Mouse (Mus musculus): ENCODE results near the gene Gal3st2c. TPM values are rescaled to one million over a fixed set of nuclear protein-coding genes. Genes with fewer than 3 reads are reported as not detected.
"Not testable (repeated sequence)": the region's sequence is repeated elsewhere in the genome, so short reads cannot be mapped to it uniquely, and the experiment has no call there.

Gal3st2c gene
- total and polyA plus RNA-seq, 3 experiments: not detected

GRCm38 (mm10) chr1:93988786-93989185, 1.5 kb upstream of the Gal3st2c start:
- no peak for DNase-seq (ENCODE audit: extremely low read depth)
- Histone ChIP-seq H3K27me3 (replicated peaks) (no peaks in the 10 kb centered on the region), H3K9me3 (replicated peaks; ENCODE audit: low read length) (no peaks in the 10 kb centered on the region), H3K27ac (ENCODE audit: insufficient read depth, low read depth) (no peak overlapping the region), H3K4me1 (ENCODE audit: control insufficient read depth in 1 of 2, insufficient read depth in 2 of 2) (peaks cover 0 to 8% of the 10 kb centered on the region in 2 experiments; a peak in 2 of 4 replicates), H3K79me2 (replicated peaks; ENCODE audit: control insufficient read depth, extremely low read depth, insufficient read depth, poor library complexity, severe bottlenecking) (no peaks in the 10 kb centered on the region), H3K9ac (ENCODE audit: insufficient read depth, low read depth) (no peak overlapping the region), H3K4me3 (replicated peaks in 1 of 3; ENCODE audit: low read depth in 2 of 3, low read length in 2 of 3, poor library complexity in 1 of 3) (no peak overlapping the region), H3K36me3 (replicated peaks in 1 of 2; ENCODE audit: control insufficient read depth in 1 of 2, insufficient read depth in 1 of 2, low read length in 1 of 2) (no peaks in the 10 kb centered on the region), H3K4me2 (ENCODE audit: insufficient read depth, low read depth, poor library complexity, severe bottlenecking) (no peak overlapping the region)
- dilution Hi-C loops (cut with MboI; ENCODE audit: extremely low pct_ligation_motif_present, extremely low pct_unique_long_range_greater_than_20kb, low sequenced_read_pairs): no loop called here
- in situ Hi-C loops (cut with MboI; ENCODE audit: low pct_ligation_motif_present, low pct_unique_long_range_greater_than_20kb, low sequenced_read_pairs): no loop called here
- peak in 1 of 2 experiments; percentile 9; a peak in 1 of 4 replicates for TF ChIP-seq CTCF (conservative IDR thresholded peaks at IDR 0.05 in 1 of 2, IDR thresholded peaks at IDR 0.05 in 1 of 2; ENCODE audit: low read depth in 2 of 2, low read length in 2 of 2)
- TF ChIP-seq ZNF384 (IDR thresholded peaks at IDR 0.05; ENCODE audit: low read depth, low read length): peak; percentile 8; the same call in 1 of the 2 replicates
- no peak for TF ChIP-seq RCOR1 (conservative IDR thresholded peaks at IDR 0.05; ENCODE audit: low read depth, low read length)
- no peak for TF ChIP-seq MAZ (IDR thresholded peaks at IDR 0.05; ENCODE audit: low read depth, low read length)

GRCm38 (mm10) chr1:93991068-93991467, 759 bp downstream of the Gal3st2c start:
- dilution Hi-C loops (cut with MboI; ENCODE audit: extremely low pct_ligation_motif_present, extremely low pct_unique_long_range_greater_than_20kb, low sequenced_read_pairs); H3K4me2 ChIP-seq (ENCODE audit: insufficient read depth, low read depth, poor library complexity, severe bottlenecking); H3K27me3 ChIP-seq (replicated peaks); H3K79me2 ChIP-seq (replicated peaks; ENCODE audit: control insufficient read depth, extremely low read depth, insufficient read depth, poor library complexity, severe bottlenecking); in situ Hi-C loops (cut with MboI; ENCODE audit: low pct_ligation_motif_present, low pct_unique_long_range_greater_than_20kb, low sequenced_read_pairs); H3K36me3 ChIP-seq (replicated peaks in 1 of 2; ENCODE audit: control insufficient read depth in 1 of 2, insufficient read depth in 1 of 2, low read length in 1 of 2); H3K9ac ChIP-seq (ENCODE audit: insufficient read depth, low read depth); H3K4me1 ChIP-seq (ENCODE audit: control insufficient read depth in 1 of 2, insufficient read depth in 2 of 2); H3K4me3 ChIP-seq (replicated peaks in 1 of 3; ENCODE audit: low read depth in 2 of 3, low read length in 2 of 3, poor library complexity in 1 of 3); H3K27ac ChIP-seq (ENCODE audit: insufficient read depth, low read depth); H3K9me3 ChIP-seq (replicated peaks; ENCODE audit: low read length): not testable (repeated sequence)
- DNase-seq (ENCODE audit: extremely low read depth): peak; percentile 6

GRCm38 (mm10) chr1:93991491-93991890, 1.2 kb downstream of the Gal3st2c start:
- H3K4me3 ChIP-seq (replicated peaks in 1 of 3; ENCODE audit: low read depth in 2 of 3, low read length in 2 of 3, poor library complexity in 1 of 3); H3K4me2 ChIP-seq (ENCODE audit: insufficient read depth, low read depth, poor library complexity, severe bottlenecking); in situ Hi-C loops (cut with MboI; ENCODE audit: low pct_ligation_motif_present, low pct_unique_long_range_greater_than_20kb, low sequenced_read_pairs); H3K27ac ChIP-seq (ENCODE audit: insufficient read depth, low read depth); H3K4me1 ChIP-seq (ENCODE audit: control insufficient read depth in 1 of 2, insufficient read depth in 2 of 2); H3K9me3 ChIP-seq (replicated peaks; ENCODE audit: low read length); H3K36me3 ChIP-seq (replicated peaks in 1 of 2; ENCODE audit: control insufficient read depth in 1 of 2, insufficient read depth in 1 of 2, low read length in 1 of 2); H3K27me3 ChIP-seq (replicated peaks); H3K79me2 ChIP-seq (replicated peaks; ENCODE audit: control insufficient read depth, extremely low read depth, insufficient read depth, poor library complexity, severe bottlenecking); DNase-seq (ENCODE audit: extremely low read depth); H3K9ac ChIP-seq (ENCODE audit: insufficient read depth, low read depth); dilution Hi-C loops (cut with MboI; ENCODE audit: extremely low pct_ligation_motif_present, extremely low pct_unique_long_range_greater_than_20kb, low sequenced_read_pairs): not testable (repeated sequence)

- Histone ChIP-seq H3K4me3 (replicated peaks in 1 of 3; ENCODE audit: low read depth in 2 of 3, low read length in 2 of 3, poor library complexity in 1 of 3) (no peak overlapping the region), H3K36me3 (replicated peaks in 1 of 2; ENCODE audit: control insufficient read depth in 1 of 2, insufficient read depth in 1 of 2, low read length in 1 of 2) (no peaks in the 10 kb centered on the region), H3K4me2 (ENCODE audit: insufficient read depth, low read depth, poor library complexity, severe bottlenecking) (no peak overlapping the region), H3K79me2 (replicated peaks; ENCODE audit: control insufficient read depth, extremely low read depth, insufficient read depth, poor library complexity, severe bottlenecking) (no peaks in the 10 kb centered on the region), H3K9me3 (replicated peaks; ENCODE audit: low read length) (no peaks in the 10 kb centered on the region), H3K9ac (ENCODE audit: insufficient read depth, low read depth) (no peak overlapping the region), H3K4me1 (ENCODE audit: control insufficient read depth in 1 of 2, insufficient read depth in 2 of 2) (no peaks in the 10 kb centered on the region), H3K27ac (ENCODE audit: insufficient read depth, low read depth) (no peak overlapping the region), H3K27me3 (replicated peaks) (no peaks in the 10 kb centered on the region)
- TF ChIP-seq POLR2AphosphoS2 (IDR thresholded peaks at IDR 0.05; ENCODE audit: low read depth, low read length) (no peak), BHLHE40 (IDR thresholded peaks at IDR 0.05; ENCODE audit: low read depth, low read length) (no peak), ZC3H11A (IDR thresholded peaks at IDR 0.05; ENCODE audit: low read depth, low read length) (no peak), ELF1 (IDR thresholded peaks at IDR 0.05; ENCODE audit: low read depth, low read length) (no peak), IRF4 (IDR thresholded peaks at IDR 0.05; ENCODE audit: low read depth, low read length) (no peak), ZNF384 (IDR thresholded peaks at IDR 0.05; ENCODE audit: low read depth, low read length) (no peak), HCFC1 (IDR thresholded peaks at IDR 0.05; ENCODE audit: low read depth, low read length) (no peak), MAFK (IDR thresholded peaks at IDR 0.05; ENCODE audit: insufficient replicate concordance, low read length) (no peak)
- dilution Hi-C loops (cut with MboI; ENCODE audit: extremely low pct_ligation_motif_present, extremely low pct_unique_long_range_greater_than_20kb, low sequenced_read_pairs) (no loop called here), in situ Hi-C loops (cut with MboI; ENCODE audit: low pct_ligation_motif_present, low pct_unique_long_range_greater_than_20kb, low sequenced_read_pairs) (no loop called here)
- DNase-seq (ENCODE audit: extremely low read depth): no peak
These were observed 10.7 kb downstream of the Gal3st2c start for GRCm38 (mm10) chr1:94001023-94001422.

GRCm38 (mm10) chr1:94005954-94006506, 15.7 kb downstream of the Gal3st2c start:
- H3K27ac ChIP-seq (ENCODE audit: insufficient read depth, low read depth); H3K4me3 ChIP-seq (replicated peaks in 1 of 3; ENCODE audit: low read depth in 2 of 3, low read length in 2 of 3, poor library complexity in 1 of 3); DNase-seq (ENCODE audit: extremely low read depth); dilution Hi-C loops (cut with MboI; ENCODE audit: extremely low pct_ligation_motif_present, extremely low pct_unique_long_range_greater_than_20kb, low sequenced_read_pairs); H3K4me2 ChIP-seq (ENCODE audit: insufficient read depth, low read depth, poor library complexity, severe bottlenecking); H3K79me2 ChIP-seq (replicated peaks; ENCODE audit: control insufficient read depth, extremely low read depth, insufficient read depth, poor library complexity, severe bottlenecking); H3K27me3 ChIP-seq (replicated peaks); H3K36me3 ChIP-seq (replicated peaks in 1 of 2; ENCODE audit: control insufficient read depth in 1 of 2, insufficient read depth in 1 of 2, low read length in 1 of 2); H3K9ac ChIP-seq (ENCODE audit: insufficient read depth, low read depth); H3K4me1 ChIP-seq (ENCODE audit: control insufficient read depth in 1 of 2, insufficient read depth in 2 of 2); in situ Hi-C loops (cut with MboI; ENCODE audit: low pct_ligation_motif_present, low pct_unique_long_range_greater_than_20kb, low sequenced_read_pairs); H3K9me3 ChIP-seq (replicated peaks; ENCODE audit: low read length): not testable (repeated sequence)

Measured in CH12.LX (cell line).